In the genomic region with DNA sequence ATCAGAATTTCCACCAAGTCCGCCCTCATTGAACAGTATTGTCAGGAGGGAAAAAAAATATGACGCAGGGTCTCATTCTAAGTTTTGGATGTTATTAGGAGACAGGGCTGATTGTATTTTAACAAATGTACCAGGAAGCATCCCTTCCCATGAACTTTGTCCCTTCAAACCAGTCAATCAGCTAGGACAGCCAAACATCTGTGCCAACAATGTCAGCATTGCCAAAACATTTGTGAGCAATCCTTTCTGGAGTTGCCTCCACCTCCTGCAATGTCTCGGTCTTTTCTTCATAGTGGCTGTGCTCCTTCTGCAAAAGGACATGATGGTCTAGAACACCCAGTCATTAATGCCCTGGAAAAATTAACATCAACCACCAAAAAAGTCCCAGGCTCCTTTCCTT, we compare ENCODE assay signal across 19 mouse cellular contexts.
A peak's percentile ranks its signal among the peaks of the same experiment; 100 is the strongest.
DNase-seq lines count a peak whose midpoint lies in the region; ATAC-seq lines count a peak whose summit lies in the region.
"Had no signal": no experiment of that assay in that cellular context is flagged by ENCODE, and none has a peak within 500 bp of the region (broad histone marks: within the 10 kb centered on the region; RNA-seq: fewer than 3 reads in every experiment).

No protein-coding gene starts in this region.

- no peak overlapping the region for H3K4me3 ChIP-seq in kidney, embryonic 14.5 days (ENCODE audit: low read length)
- H3K4me3 ChIP-seq: heart, adult 2 months; hindbrain, embryonic 10.5 days; liver, embryonic 13.5 days; midbrain, embryonic 13.5 days had no signal

- no peaks in the 10 kb centered on the region for H3K27me3 ChIP-seq in kidney, embryonic 14.5 days (ENCODE audit: control insufficient read depth, insufficient read depth, low read length)
- H3K27me3 ChIP-seq: liver, embryonic 13.5 days; midbrain, embryonic 13.5 days had no signal

- H3K9me3 ChIP-seq in kidney, embryonic 14.5 days (ENCODE audit: control insufficient read depth, low read length) = no peaks in the 10 kb centered on the region
- H3K9me3 ChIP-seq: hindbrain, embryonic 10.5 days; liver, embryonic 13.5 days; midbrain, embryonic 13.5 days had no signal

- no peak overlapping the region for H3K27ac ChIP-seq in kidney, embryonic 14.5 days (ENCODE audit: low read depth, low read length)
- H3K27ac ChIP-seq: heart, adult 2 months; hindbrain, embryonic 10.5 days; liver, embryonic 13.5 days; midbrain, embryonic 13.5 days; stomach, postnatal 0 days had no signal

- H3K4me1 ChIP-seq in kidney, embryonic 14.5 days (ENCODE audit: control insufficient read depth, insufficient read depth, low read length) = peaks cover 3% of the 10 kb centered on the region; the same call in 1 of the 2 replicates

- ATAC-seq in kidney, embryonic 14.5 days (ENCODE audit: low FRiP score, low TSS enrichment) = no peak
- ATAC-seq: forebrain, embryonic 14.5 days; midbrain, embryonic 13.5 days had no signal

- H3K36me3 ChIP-seq in kidney, embryonic 14.5 days (ENCODE audit: control insufficient read depth, insufficient read depth, low read length) = no peaks in the 10 kb centered on the region
- H3K36me3 ChIP-seq: hindbrain, embryonic 10.5 days; liver, embryonic 13.5 days; midbrain, embryonic 13.5 days had no signal

- peak; percentile 40 to 80 for DNase-seq in adrenal gland, adult (ENCODE audit: inconsistent age in 2 of 2, low spot score in 1 of 2)
- DNase-seq in adrenal gland, postnatal 25 days = no peak
- peak; percentile 74 to 79 for DNase-seq in kidney, adult 8-10 months
- DNase-seq in adipocyte (ENCODE audit: low spot score) = peak; percentile 90
- peak; percentile 63 to 87 for DNase-seq in kidney, postnatal 36 days
- no peak for DNase-seq in MN1 (ENCODE audit: low spot score)
- no peak for DNase-seq in right cerebral cortex, postnatal 36 days (ENCODE audit: low spot score in 2 of 2)
- DNase-seq: cerebellum, adult 11-12 months; cerebellum, postnatal 36 days; heart, adult 2 months; layer of hippocampus, postnatal 36 days; left cerebral cortex, postnatal 4 days; liver, embryonic 13.5 days; right cerebral cortex, postnatal 14 days had no signal

- WGBS in kidney, embryonic 14.5 days = 90% methylated on average over 3 of the region's 3 CpGs

- H3K9ac ChIP-seq in kidney, embryonic 14.5 days (ENCODE audit: low read depth, low read length) = no peak overlapping the region
- H3K9ac ChIP-seq: liver, embryonic 13.5 days; midbrain, embryonic 13.5 days had no signal

- H3K4me2 ChIP-seq in kidney, embryonic 14.5 days (replicated peaks; ENCODE audit: low read depth, low read length) = no peak overlapping the region
- H3K4me2 ChIP-seq: liver, embryonic 13.5 days; midbrain, embryonic 13.5 days had no signal

Comparison
In these comparisons a context has a peak if more than half of its experiments do, and no peak if none do; other contexts are left out.
1. DNase-seq: peak in adrenal gland, adult (2 of 2), kidney, adult 8-10 months (2 of 2), adipocyte (single experiment) and kidney, postnatal 36 days (2 of 2); none in adrenal gland, postnatal 25 days (single experiment), MN1 (single experiment) and right cerebral cortex, postnatal 36 days (0 of 2).